Mouse (Mus musculus) liver, embryonic 13.5 days (tissue): ENCODE results near the gene Gm45713. TPM values are rescaled to one million over a fixed set of nuclear protein-coding genes. Genes with fewer than 3 reads are reported as not detected.
A peak's percentile ranks its signal among the peaks of the same experiment; 100 is the strongest.

ENCODE experiments used
- ATAC-seq: fragments of 200-750 bp; cut with Nextera tagmentation; 2 replicates; pipeline ENCODE4 v1.8.0; 2017; ENCODE audit warnings: low read depth, mild to moderate bottlenecking, moderate number of reproducible peaks, moderate library complexity
- DNase-seq: peaks from one replicate; pipeline ENCODE4 v3.0.0; 2022
- H3K27ac ChIP-seq: fragments of 300-500 bp; sonication (generic); 2 replicates; pipeline ENCODE4 v1.5.1; 2015; ENCODE audit warnings: moderate library complexity, mild to moderate bottlenecking, inconsistent platforms
- H3K27me3 ChIP-seq: fragments of 300-500 bp; sonication (generic); 2 replicates; pipeline ENCODE4 v1.6.1; 2015; ENCODE audit warnings: mild to moderate bottlenecking, inconsistent platforms
- H3K36me3 ChIP-seq: fragments of 300-500 bp; sonication (generic); 2 replicates; pipeline ENCODE4 v1.6.1; 2015; ENCODE audit warnings: mild to moderate bottlenecking, inconsistent platforms
- H3K4me1 ChIP-seq: fragments of 300-500 bp; sonication (generic); replicated peaks from 2 replicates; pipeline ENCODE4 v1.6.1; 2015; ENCODE audit warnings: inconsistent platforms
- H3K4me2 ChIP-seq: fragments of 300-500 bp; sonication (generic); 2 replicates; pipeline ENCODE4 v1.6.1; 2015; ENCODE audit warnings: inconsistent platforms, mild to moderate bottlenecking, moderate library complexity
- H3K4me3 ChIP-seq: fragments of 300-500 bp; sonication (generic); replicated peaks from 2 replicates; pipeline ENCODE4 v1.5.1; 2015; ENCODE audit warnings: mild to moderate bottlenecking, inconsistent platforms
- H3K9ac ChIP-seq: fragments of 300-500 bp; sonication (generic); 2 replicates; pipeline ENCODE4 v1.6.1; 2015; ENCODE audit warnings: mild to moderate bottlenecking, inconsistent platforms
- H3K9me3 ChIP-seq: fragments of 300-500 bp; sonication (generic); replicated peaks from 2 replicates; pipeline ENCODE4 v1.6.1; 2016; ENCODE audit warnings: inconsistent platforms
- whole genome bisulfite sequencing: fragments of 180-500 bp; shearing (Covaris S2); methylation state at CpG from one replicate; pipeline ENCODE4 v1.1.7; 2015; ENCODE audit not compliant: insufficient replicate concordance; 5-methylcytosine and 5-hydroxymethylcytosine counted together
- microRNA counts: library from miRNA; unstranded; fragments of <30 nt; microRNA quantifications from one replicate; lab custom pipeline; 2016
- microRNA-seq: library from miRNA; unstranded; fragments of <30 nt; microRNA quantifications from one replicate; pipeline ENCODE4, GENCODE M21; 2016
- polyA plus RNA-seq: library from polyadenylated mRNA; unstranded; fragments of >200 nt; fragmentation: Nextera tagmentation; extraction: Ambion mirVana; gene quantifications from 2 replicates; pipeline ENCODE4 v1.2.1, GENCODE M21; 2015

Gm45713 gene
- polyA plus RNA-seq, 1 experiment from 2014 or later, result 0.37 TPM

DNA sequence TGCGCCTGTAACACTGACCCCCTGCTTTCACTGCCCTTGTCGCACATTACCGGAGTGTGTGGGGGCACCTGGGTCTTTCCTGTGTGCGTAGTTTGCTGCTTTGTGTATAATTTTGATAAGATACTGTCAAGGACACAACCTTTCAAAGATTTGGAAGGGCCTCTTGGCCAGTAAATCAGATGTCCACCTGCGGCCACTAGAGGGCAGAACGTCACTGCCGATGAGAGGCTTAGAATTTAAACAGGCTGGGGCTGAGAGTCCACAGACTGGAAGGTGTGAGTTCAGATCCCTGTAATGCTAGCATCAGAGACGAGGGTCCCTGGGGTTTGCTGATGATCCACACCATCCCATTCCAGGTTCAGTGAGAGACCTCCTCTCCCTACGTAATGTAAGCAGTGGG is 57.5 kb downstream of the Gm45713 start:
- Histone ChIP-seq H3K9me3 (no peaks in the 10 kb centered on the region), H3K36me3 (peaks cover 46% of the 10 kb centered on the region), H3K27me3 (no peaks in the 10 kb centered on the region), H3K9ac (no peak overlapping the region), H3K27ac (no peak overlapping the region), H3K4me2 (no peak overlapping the region), H3K4me1 (peaks cover 53% of the 10 kb centered on the region), H3K4me3 (no peak overlapping the region)
- ATAC-seq, result no peak
- DNase-seq, result peak; percentile 60
- 19% methylated on average over 9 of the region's 9 CpGs for WGBS

DNA sequence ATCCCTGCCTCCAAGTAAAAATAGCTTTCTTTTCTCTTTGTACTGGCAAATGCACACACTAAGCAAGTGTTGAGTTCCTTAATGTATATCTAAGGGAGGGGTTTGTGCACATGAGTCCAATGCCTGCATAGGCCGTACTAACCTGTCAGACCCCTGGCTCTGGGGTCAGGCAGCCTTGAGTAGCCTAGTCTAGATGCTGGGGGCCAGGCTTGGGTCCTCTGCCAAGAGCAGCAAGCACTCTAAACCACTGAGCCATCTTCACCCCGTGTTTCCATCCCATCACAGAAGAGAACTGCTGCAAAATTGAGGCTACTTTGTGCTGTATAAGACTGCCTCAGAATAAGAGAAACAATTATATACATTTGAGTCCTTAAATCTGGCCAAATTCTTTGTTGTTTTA is 58.2 kb downstream of the Gm45713 start:
- Histone ChIP-seq H3K27me3 (no peaks in the 10 kb centered on the region), H3K27ac (no peak overlapping the region), H3K4me3 (no peak overlapping the region), H3K4me2 (no peak overlapping the region), H3K4me1 (peaks cover 51% of the 10 kb centered on the region), H3K36me3 (peaks cover 45% of the 10 kb centered on the region), H3K9me3 (no peaks in the 10 kb centered on the region), H3K9ac (no peak overlapping the region)
- DNase-seq (no peak), ATAC-seq (no peak)
- WGBS, result 92% methylated on average over 2 of the region's 2 CpGs

DNA sequence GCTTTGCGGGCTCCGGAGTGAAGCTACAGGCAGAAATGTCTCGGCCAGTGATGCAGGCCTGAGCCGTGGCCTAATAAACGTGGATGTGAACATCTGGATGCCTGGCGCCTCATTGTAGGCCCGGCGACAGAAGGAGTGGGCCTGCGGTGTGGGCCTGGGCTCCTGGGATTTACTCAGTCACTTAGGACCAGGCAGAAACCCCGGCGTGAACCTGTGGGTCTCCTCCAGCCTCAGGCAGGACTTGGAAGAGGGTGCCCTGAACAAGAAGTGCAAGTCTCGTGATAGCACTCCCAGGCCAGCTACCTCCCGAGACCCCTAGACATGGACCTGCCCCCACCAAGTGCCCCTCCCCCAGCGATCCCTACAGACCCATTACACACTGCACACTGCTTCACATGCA is 58.7 kb downstream of the Gm45713 start:
- no peak overlapping the region for H3K4me3 ChIP-seq
- ATAC-seq, result no peak
- H3K9ac ChIP-seq, result no peak overlapping the region
- H3K9me3 ChIP-seq, result no peaks in the 10 kb centered on the region
- WGBS, result 85% methylated on average over 14 of the region's 14 CpGs
- H3K36me3 ChIP-seq, result peaks cover 45% of the 10 kb centered on the region
- H3K27me3 ChIP-seq, result no peaks in the 10 kb centered on the region
- no peak for DNase-seq
- no peak overlapping the region for H3K27ac ChIP-seq
- no peak overlapping the region for H3K4me2 ChIP-seq
- H3K4me1 ChIP-seq, result peaks cover 48% of the 10 kb centered on the region

DNA sequence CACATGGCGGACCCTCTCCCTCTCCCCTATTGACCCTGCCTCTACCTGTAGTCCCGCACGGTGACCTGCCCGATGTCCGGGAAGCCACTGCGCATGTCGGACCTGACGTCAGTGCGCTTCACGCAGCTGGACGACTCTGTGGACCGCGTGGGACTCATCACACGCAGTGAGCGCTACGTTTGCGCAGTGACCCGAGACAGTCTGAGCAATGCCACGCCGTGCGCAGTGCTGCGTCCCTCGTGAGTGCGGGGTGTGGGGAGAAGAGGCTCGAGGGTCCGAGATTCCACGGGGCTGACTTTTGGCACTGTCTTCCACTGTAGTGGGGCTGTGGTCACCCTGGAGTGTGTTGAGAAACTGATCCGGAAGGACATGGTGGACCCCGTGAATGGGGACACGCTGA is 59.5 kb downstream of the Gm45713 start:
- H3K4me2 ChIP-seq, result no peak overlapping the region
- peaks cover 40% of the 10 kb centered on the region for H3K4me1 ChIP-seq
- H3K9ac ChIP-seq, result no peak overlapping the region
- H3K9me3 ChIP-seq, result no peaks in the 10 kb centered on the region
- WGBS, result 86% methylated on average over 30 of the region's 30 CpGs
- no peak overlapping the region for H3K4me3 ChIP-seq
- ATAC-seq (no peak), DNase-seq (no peak)
- peaks cover 45% of the 10 kb centered on the region for H3K36me3 ChIP-seq
- H3K27me3 ChIP-seq, result no peaks in the 10 kb centered on the region
- H3K27ac ChIP-seq, result no peak overlapping the region

MicroRNA genes within 50 kb of the gene (microRNA counts, 519-probe panel; counts per million panel counts)
- 2,235 counts per million, percentile 8 among the panel's probes with 10 or more counts for microRNA mmu-miR-150 (lab: Ali Mortazavi, UCI)

Small RNA genes lying within 50 kb of the gene (microRNA-seq; reads per million reads assigned to microRNA genes)
- gene Mir150, result 30.0 reads per million, percentile 38 among the genes with 10 or more reads in this experiment
- 47.3 reads per million, percentile 42 among the genes with 10 or more reads in this experiment for gene Mir5121
- gene Mir7055, result not detected

Other genes starting within 250 kb of the Gm45713 start
- gene Med25, start 243.5 kb downstream of the Gm45713 start, polyA plus RNA-seq, result 47.2 and 51.2 TPM in 2 replicates
- gene Fuz, start 240.2 kb downstream of the Gm45713 start, polyA plus RNA-seq, result 7.2 and 7.5 TPM in 2 replicates
- 69.5 and 82.4 TPM in 2 replicates for gene Ap2a1, start 206.7 kb downstream of the Gm45713 start, polyA plus RNA-seq
- gene Tsks, start 193.0 kb downstream of the Gm45713 start, polyA plus RNA-seq, result 0.07 and 0.22 TPM in 2 replicates
- 1.9 and 2.3 TPM in 2 replicates for gene Cpt1c, start 161.4 kb downstream of the Gm45713 start, polyA plus RNA-seq
- 214 and 220 TPM in 2 replicates for gene Prmt1, start 149.7 kb downstream of the Gm45713 start, polyA plus RNA-seq
- 41.0 and 42.4 TPM in 2 replicates for gene Irf3, start 138.6 kb downstream of the Gm45713 start, polyA plus RNA-seq
- 18.2 and 20.1 TPM in 2 replicates for gene Bcl2l12, start 137.5 kb downstream of the Gm45713 start, polyA plus RNA-seq
- gene Scaf1, start 119.9 kb downstream of the Gm45713 start, polyA plus RNA-seq, result 10.4 and 11.8 TPM in 2 replicates
- gene Rras, start 118.3 kb downstream of the Gm45713 start, polyA plus RNA-seq, result 14.4 and 15.0 TPM in 2 replicates
- gene Prr12, start 83.3 kb downstream of the Gm45713 start, polyA plus RNA-seq, result 1.7 and 2.2 TPM in 2 replicates
- 31.5 and 32.0 TPM in 2 replicates for gene Nosip, start 73.8 kb downstream of the Gm45713 start, polyA plus RNA-seq
- 7.1 and 7.8 TPM in 2 replicates for gene Prrg2, start 73.6 kb downstream of the Gm45713 start, polyA plus RNA-seq
- 35.6 and 38.7 TPM in 2 replicates for gene Rcn3, start 44.0 kb downstream of the Gm45713 start, polyA plus RNA-seq
- 29.2 and 31.9 TPM in 2 replicates for gene Fcgrt, start 32.4 kb downstream of the Gm45713 start, polyA plus RNA-seq
- 1,277 and 1,372 TPM in 2 replicates for gene Rps11, start 11.8 kb downstream of the Gm45713 start, polyA plus RNA-seq
- gene Rpl13a, start 7.5 kb downstream of the Gm45713 start, polyA plus RNA-seq, result 972 and 1,063 TPM in 2 replicates
- 4.5 and 5.4 TPM in 2 replicates for gene Flt3l, start 201 bp upstream of the Gm45713 start, polyA plus RNA-seq
- gene Pih1d1, start 18.1 kb upstream of the Gm45713 start, polyA plus RNA-seq, result 51.7 and 54.8 TPM in 2 replicates
- gene Aldh16a1, start 18.4 kb upstream of the Gm45713 start, polyA plus RNA-seq, result 28.0 and 30.3 TPM in 2 replicates
- gene Slc17a7, start 27.7 kb upstream of the Gm45713 start, polyA plus RNA-seq, result not detected in 2 replicates
- not detected in 2 replicates for gene Gfy, start 43.3 kb upstream of the Gm45713 start, polyA plus RNA-seq
- not detected in 2 replicates for gene Pth2, start 44.8 kb upstream of the Gm45713 start, polyA plus RNA-seq
- 0.07 and 0.14 TPM in 2 replicates for gene Ccdc155, start 68.7 kb upstream of the Gm45713 start, polyA plus RNA-seq
- gene Dkkl1, start 75.9 kb upstream of the Gm45713 start, polyA plus RNA-seq, result 2.6 and 2.8 TPM in 2 replicates
- 11.8 and 12.0 TPM in 2 replicates for gene Tead2, start 79.5 kb upstream of the Gm45713 start, polyA plus RNA-seq
- gene Cd37, start 102.9 kb upstream of the Gm45713 start, polyA plus RNA-seq, result 10.3 and 10.8 TPM in 2 replicates
- not detected in 2 replicates for gene Slc6a16, start 104.9 kb upstream of the Gm45713 start, polyA plus RNA-seq
- not detected in 2 replicates for gene Slc6a21, start 141.3 kb upstream of the Gm45713 start, polyA plus RNA-seq
- gene Trpm4, start 197.5 kb upstream of the Gm45713 start, polyA plus RNA-seq, result 0.85 and 1.3 TPM in 2 replicates
- gene Hrc, start 199.1 kb upstream of the Gm45713 start, polyA plus RNA-seq, result 0.12 and 0.15 TPM in 2 replicates
- 0.24 and 0.25 TPM in 2 replicates for gene Ppfia3, start 230.8 kb upstream of the Gm45713 start, polyA plus RNA-seq
- not detected in 2 replicates for gene Lin7b, start 234.4 kb upstream of the Gm45713 start, polyA plus RNA-seq